Mouse (Mus musculus): ENCODE results near the gene Dbndd2.
A peak's percentile ranks its signal among the peaks of the same experiment; 100 is the strongest.

Dbndd2 gene

GRCm38 (mm10) chr2:164485681-164486257, at the start of gene Dbndd2:
Gene Dbndd2 (plus strand): TSS chr2:164486106.
- DNase-seq, result peak; percentile 68

- DNase-seq, result no peak
These were observed 49.5 kb upstream of the Dbndd2 start for GRCm38 (mm10) chr2:164436215-164436913.

GRCm38 (mm10) chr2:164436961-164437360, 48.9 kb upstream of the Dbndd2 start:
- DNase-seq, result peak; percentile 54

- DNase-seq, result no peak
These were observed 48.2 kb upstream of the Dbndd2 start for GRCm38 (mm10) chr2:164437710-164438109.

- DNase-seq, result no peak
These were observed 47.6 kb upstream of the Dbndd2 start for GRCm38 (mm10) chr2:164438257-164438656.

- DNase-seq, result peak; percentile 71
These were observed 46.9 kb upstream of the Dbndd2 start for GRCm38 (mm10) chr2:164439001-164439421.

- DNase-seq, result peak; percentile 61
These were observed 45.6 kb upstream of the Dbndd2 start for GRCm38 (mm10) chr2:164440314-164440713.

- no peak for DNase-seq
These were observed 44.8 kb upstream of the Dbndd2 start for GRCm38 (mm10) chr2:164441155-164441554.

- DNase-seq, result no peak
These were observed 44.2 kb upstream of the Dbndd2 start for GRCm38 (mm10) chr2:164441731-164442130.

GRCm38 (mm10) chr2:164442315-164443050, 43.4 kb upstream of the Dbndd2 start:
- DNase-seq, result peak; percentile 72

- DNase-seq, result peak; percentile 95
These were observed 42.9 kb upstream of the Dbndd2 start for GRCm38 (mm10) chr2:164443051-164443437.

GRCm38 (mm10) chr2:164443460-164444000, 42.4 kb upstream of the Dbndd2 start, which contains the start of gene Sdc4:
Gene Sdc4 (minus strand): TSS chr2:164443887.
- DNase-seq, result no peak

- DNase-seq, result no peak
These were observed 41.2 kb upstream of the Dbndd2 start for GRCm38 (mm10) chr2:164444701-164445100.

- DNase-seq, result no peak
These were observed 40.4 kb upstream of the Dbndd2 start for GRCm38 (mm10) chr2:164445399-164446085.

GRCm38 (mm10) chr2:164446086-164446469, 39.8 kb upstream of the Dbndd2 start:
- no peak for DNase-seq

GRCm38 (mm10) chr2:164448140-164448539, 37.8 kb upstream of the Dbndd2 start:
- no peak for DNase-seq

- no peak for DNase-seq
These were observed 37.0 kb upstream of the Dbndd2 start for GRCm38 (mm10) chr2:164448921-164449320.

GRCm38 (mm10) chr2:164449341-164450042, 36.4 kb upstream of the Dbndd2 start:
- no peak for DNase-seq

- DNase-seq, result peak; percentile 81
These were observed 33.8 kb upstream of the Dbndd2 start for GRCm38 (mm10) chr2:164452000-164452676.

GRCm38 (mm10) chr2:164453047-164453757, 32.7 kb upstream of the Dbndd2 start:
- DNase-seq, result no peak
